Mouse (Mus musculus) cerebellum, adult 2 months (tissue): ENCODE measurements around the gene Gab1.

Experiments
- CTCF ChIP-seq: fragments of 200-500 bp; IDR thresholded peaks from 2 replicates; pipeline ENCODE4 v1.5.1; 2011; ENCODE audit warnings: low read depth, mild to moderate bottlenecking, control low read depth, low read length, moderate library complexity, borderline replicate concordance; ENCODE audit not compliant: insufficient read depth
- POLR2A ChIP-seq: fragments of 200-500 bp; IDR thresholded peaks from 2 replicates; pipeline ENCODE4 v1.6.1; 2011; ENCODE audit warnings: low read length, control low read depth, borderline replicate concordance; ENCODE audit not compliant: insufficient read depth

DNA sequence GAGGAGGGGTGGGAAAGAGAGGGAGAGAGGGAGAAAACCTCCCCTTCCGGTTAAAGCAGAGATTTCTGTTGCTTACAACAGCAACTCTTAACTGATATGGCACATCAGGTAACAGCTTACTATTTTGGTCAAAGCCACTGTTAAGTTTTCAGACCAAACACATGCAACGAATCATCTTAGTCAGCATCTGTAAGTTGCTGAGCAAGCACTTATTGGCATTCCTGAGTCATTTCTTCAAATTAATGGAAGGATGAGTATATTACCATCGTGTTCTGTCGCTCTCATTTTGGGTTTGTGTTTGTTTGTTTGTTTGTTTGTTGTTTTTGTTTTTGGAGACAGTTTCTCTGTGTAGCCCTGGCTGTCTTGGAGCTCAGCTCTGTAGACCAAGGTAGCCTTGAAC lies 30.3 kb downstream of the Gab1 start:
- TF ChIP-seq CTCF (no peak), POLR2A (no peak)
